Mouse (Mus musculus): ENCODE measurements around the gene Bphl.

DNA sequence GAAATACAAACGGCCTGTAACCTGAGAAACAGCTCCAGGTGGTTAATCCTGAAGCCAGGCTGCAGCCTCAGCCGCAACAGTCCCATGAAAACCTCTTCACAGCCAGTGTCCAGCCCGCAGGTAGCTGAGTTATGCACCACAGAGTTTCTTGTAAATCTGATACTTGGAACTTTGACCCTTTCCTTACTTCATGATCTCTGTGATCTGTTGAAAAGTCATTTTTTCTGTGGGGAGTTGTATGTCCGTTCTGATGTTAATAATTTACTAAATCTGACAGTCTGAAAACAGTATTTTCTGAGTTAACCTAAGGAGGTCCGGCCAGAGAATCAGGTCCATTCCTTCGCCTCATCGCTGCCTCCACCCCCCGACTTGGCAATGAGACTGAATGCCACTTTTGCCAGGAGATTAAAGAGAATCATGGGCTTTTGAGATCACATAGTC lies 1.5 kb downstream of the Bphl start:
- TF ChIP-seq GATA1 (IDR thresholded peaks at IDR 0.05; ENCODE audit: borderline replicate concordance, low read length) = no peak
- TF ChIP-seq FLI1 (IDR thresholded peaks at IDR 0.05; ENCODE audit: low read length) = no peak
